Mouse (Mus musculus): ENCODE measurements around the gene Rab3c.

- no peak for TF ChIP-seq CTCF (IDR thresholded peaks at IDR 0.05; ENCODE audit: low read depth)
- TF ChIP-seq EP300 (optimal IDR thresholded peaks at IDR 0.05), result no peak
Measured at GRCm38 (mm10) chr13:110219195-110219594, 61.6 kb downstream of the Rab3c start.

Data from stomach, postnatal 0 days (tissue).